Mouse (Mus musculus) kidney, adult 2 months (tissue): ENCODE measurements around the gene Fblim1.

ENCODE experiments used
- CTCF ChIP-seq: fragments of 200-500 bp; conservative IDR thresholded peaks from 2 replicates; pipeline ENCODE4 v1.5.1; 2011; ENCODE audit warnings: low read depth, mild to moderate bottlenecking, control low read depth, low read length, moderate library complexity, mixed read lengths; ENCODE audit not compliant: insufficient read depth, insufficient read length
- POLR2A ChIP-seq: fragments of 200-500 bp; IDR thresholded peaks from one replicate; pipeline ENCODE4 v1.6.1; 2011; ENCODE audit warnings: low read depth, low read length, control low read depth

DNA sequence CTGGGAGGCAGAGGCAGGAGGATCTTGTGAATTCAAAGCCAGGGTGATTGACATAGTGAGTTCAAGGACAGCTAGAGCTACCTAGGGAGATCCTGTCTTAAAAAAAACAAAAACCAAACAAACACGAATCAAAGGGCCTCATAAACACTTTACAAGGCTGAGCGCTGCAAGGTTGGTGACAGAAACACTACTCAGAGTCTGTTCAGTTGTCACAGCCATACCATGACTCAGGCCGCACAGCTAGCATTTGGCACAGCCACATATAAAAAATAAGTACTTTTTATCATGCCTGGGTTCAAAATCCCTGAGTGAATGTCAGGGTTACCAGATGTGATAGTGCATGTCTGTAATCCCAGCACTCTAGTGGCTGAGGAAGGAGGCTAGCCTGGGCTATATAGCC lies 41.3 kb upstream of the Fblim1 start:
- TF ChIP-seq CTCF (no peak), POLR2A (no peak)
